Mouse (Mus musculus) mesoderm, embryonic 11.5 days (tissue): ENCODE measurements at regions not wholly inside any gene's neighbourhood (a gene's known extent, or its start where the extent isn't known, plus 50 kb on each side); places are given as distances from the start of the nearest gene placed in this dataset.

Experiments
- DNase-seq: peaks from one replicate; pipeline ENCODE4 v3.0.0-alpha.2; 2012; ENCODE audit warnings: low read depth, low spot score

DNA sequence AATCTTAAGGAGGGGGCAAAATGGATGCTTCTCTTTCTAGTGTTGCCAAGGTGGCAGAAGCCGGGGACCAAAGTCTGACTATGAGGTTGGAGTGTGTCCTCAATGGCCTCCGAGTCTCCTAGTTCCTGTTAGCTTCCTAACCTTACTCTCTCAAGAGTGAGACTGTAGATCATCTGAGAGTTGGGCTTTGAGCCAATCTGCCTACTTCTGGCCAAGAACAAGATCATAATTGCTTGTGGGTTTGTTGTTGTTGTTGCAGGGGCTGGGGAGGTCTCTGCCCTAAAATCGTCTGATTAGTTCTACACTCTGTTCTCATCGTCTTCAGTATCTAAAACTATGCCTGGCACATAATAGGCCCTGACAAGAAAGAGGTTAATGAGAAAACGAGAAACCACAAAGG lies 110.8 kb upstream of the Syt6 start:
- DNase-seq: no peak

GRCm38 (mm10) chr3:103464729-103465128 lies 110.3 kb upstream of the Syt6 start:
- DNase-seq: no peak

DNA sequence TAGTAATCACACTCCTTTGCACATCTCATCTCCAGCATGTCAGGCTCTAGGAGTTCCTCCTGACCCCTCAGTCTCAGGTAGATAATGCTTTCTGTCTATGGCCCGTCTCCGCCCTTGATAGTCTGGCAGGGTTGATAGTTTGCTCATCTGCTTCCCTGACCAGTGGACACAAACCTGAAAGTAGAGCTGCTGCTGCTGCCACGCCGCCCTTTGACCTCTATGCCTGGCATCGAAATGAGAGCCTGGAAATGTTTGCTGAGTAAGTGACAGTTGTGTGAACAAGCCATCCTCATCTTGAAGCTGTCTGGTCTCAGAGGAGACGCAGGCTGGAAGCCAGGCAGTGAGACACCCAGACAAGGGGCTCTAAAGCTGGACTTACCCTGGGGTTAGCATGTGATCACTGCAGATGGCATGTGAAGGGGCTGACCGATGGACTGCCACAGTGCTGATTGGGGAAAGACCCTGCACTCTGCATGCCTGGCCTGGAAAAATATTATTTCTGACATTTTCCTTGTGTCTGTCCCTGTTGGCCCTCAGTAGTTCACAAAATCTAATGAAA lies 109.8 kb upstream of the Syt6 start:
- DNase-seq: no peak

DNA sequence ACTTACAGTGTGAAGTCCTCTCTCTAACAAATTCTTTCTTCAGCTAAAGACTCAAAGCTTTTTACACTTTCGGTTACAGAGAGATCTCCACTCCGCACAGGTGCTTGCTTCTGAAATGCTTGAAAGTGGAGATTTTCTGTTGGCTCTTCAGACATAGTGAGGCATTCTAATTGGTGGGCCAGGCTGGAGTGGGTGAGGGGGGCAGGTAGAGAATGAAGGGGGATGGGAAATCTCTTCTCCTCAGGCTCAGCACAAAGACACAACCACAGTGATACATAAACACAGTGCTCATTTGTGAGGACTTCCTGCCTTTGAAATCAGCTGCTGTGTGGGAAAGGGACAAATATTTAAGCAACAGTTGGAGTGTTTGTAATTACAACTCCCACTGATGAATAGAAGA lies 109.1 kb upstream of the Syt6 start:
- no peak for DNase-seq

- DNase-seq: no peak
Measured at GRCm38 (mm10) chr3:103470586-103471400, 104.2 kb upstream of the Syt6 start.

GRCm38 (mm10) chr3:103472598-103472997 lies 102.4 kb upstream of the Syt6 start:
- DNase-seq: no peak

DNA sequence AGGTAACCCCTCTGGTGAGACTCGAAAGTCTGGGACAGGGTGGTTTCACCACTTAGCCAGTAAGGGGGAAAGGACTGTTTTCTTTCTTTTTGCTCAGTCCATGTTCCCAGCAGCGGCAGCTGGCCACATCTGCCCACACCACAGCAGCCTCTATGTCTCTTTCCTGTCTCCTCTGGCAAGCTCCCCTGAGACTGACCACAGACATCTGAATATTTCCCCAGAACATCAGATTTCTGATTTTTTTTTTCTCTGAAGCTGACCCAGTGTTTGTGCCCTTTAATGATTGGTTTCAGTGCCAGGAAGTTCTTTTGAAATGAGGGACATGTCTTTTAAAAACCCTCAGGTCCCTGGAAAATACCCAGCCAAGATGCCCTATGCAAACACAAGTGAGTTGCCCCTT lies 101.7 kb upstream of the Syt6 start:
- DNase-seq: no peak

- DNase-seq: no peak
Measured at GRCm38 (mm10) chr3:103479845-103480543, 95.0 kb upstream of the Syt6 start.

- no peak for DNase-seq
Measured at GRCm38 (mm10) chr3:103480676-103481075, 94.4 kb upstream of the Syt6 start.

GRCm38 (mm10) chr3:103483316-103483715 lies 91.7 kb upstream of the Syt6 start:
- DNase-seq: no peak

- no peak for DNase-seq
Measured at GRCm38 (mm10) chr3:103483762-103484161, 91.3 kb upstream of the Syt6 start.

GRCm38 (mm10) chr3:103489786-103490185 lies 85.2 kb upstream of the Syt6 start:
- no peak for DNase-seq

GRCm38 (mm10) chr3:103490966-103491365 lies 84.1 kb upstream of the Syt6 start:
- no peak for DNase-seq

- no peak for DNase-seq
Measured at GRCm38 (mm10) chr3:103492211-103492610, 82.8 kb upstream of the Syt6 start.

DNA sequence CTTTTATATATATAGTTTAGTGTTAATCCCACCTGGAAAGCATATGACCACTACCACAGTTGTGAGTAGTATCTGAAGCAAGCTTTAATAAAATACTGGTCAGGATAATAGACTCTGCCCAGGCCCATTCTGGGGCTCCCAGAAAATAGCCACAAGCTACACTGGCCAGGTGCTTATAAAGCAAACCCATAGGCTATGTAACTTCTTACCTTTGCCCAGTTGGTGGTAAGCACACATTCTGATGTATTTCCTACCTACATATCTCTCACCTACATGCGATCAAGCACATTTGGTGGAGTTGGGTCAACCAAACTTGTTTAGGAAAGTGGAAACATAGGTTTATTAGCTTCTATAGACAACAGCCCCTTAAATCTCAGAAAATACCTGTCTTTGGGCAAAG lies 81.4 kb upstream of the Syt6 start:
- no peak for DNase-seq

DNA sequence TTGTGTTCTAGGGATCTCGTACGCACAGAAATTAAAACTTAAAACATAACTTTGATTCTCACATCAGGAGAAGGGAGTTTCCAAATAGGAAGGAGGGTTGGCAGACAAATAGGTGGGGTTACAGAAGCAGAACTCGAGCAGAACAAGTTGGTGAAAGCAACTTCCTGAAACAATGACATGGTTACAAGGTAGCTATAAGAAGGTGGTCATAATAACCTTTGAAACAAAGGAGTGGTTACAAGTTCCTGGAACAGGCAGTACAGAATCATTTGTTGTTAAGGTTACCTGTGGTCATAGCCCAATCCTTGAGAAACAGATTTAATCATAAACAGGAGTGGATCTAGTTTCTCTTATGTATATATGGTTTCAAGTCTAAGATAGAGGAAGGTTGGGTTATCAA lies 81.0 kb upstream of the Syt6 start:
- DNase-seq: no peak

GRCm38 (mm10) chr3:103496083-103496482 lies 78.9 kb upstream of the Syt6 start:
- DNase-seq: no peak

DNA sequence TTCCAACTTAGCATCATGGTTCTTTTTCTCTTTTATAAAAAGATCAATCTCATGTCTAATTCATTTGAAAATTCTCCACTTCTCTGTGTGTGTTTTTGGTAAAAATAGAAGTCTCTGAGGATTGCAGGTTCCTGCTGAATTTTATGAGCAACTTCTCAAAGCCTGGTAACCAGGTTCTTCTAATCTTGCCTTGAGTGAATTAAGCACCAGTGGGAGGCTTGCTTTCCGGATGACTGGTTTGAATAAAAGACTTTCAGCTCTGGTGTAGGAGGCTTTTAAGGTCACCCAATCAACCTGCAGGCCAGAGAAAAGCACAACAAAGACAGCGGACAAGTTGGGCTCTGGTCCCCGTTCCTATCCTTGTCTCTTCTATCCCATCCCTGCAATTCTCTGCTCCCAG lies 78.3 kb upstream of the Syt6 start:
- DNase-seq: no peak

DNA sequence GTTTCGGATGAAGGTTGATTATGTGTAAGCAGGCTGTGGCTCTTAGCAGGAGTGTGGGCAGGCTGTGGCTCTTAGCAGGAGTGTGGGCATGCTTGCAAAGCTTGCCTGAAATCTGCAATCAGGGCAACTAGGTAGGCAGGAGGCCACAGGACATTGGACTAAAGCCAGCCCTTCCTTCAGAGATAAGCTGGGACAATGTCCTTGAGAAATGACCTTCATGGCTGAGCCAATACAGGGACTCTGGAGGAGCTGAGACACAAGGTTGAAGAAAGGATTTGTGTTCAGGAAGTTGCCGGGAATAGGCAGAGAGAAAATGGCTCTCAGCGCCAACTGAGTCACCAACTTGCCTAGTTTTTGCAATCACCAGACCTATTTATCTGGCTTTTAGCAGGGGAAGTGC lies 77.3 kb upstream of the Syt6 start:
- DNase-seq: no peak

DNA sequence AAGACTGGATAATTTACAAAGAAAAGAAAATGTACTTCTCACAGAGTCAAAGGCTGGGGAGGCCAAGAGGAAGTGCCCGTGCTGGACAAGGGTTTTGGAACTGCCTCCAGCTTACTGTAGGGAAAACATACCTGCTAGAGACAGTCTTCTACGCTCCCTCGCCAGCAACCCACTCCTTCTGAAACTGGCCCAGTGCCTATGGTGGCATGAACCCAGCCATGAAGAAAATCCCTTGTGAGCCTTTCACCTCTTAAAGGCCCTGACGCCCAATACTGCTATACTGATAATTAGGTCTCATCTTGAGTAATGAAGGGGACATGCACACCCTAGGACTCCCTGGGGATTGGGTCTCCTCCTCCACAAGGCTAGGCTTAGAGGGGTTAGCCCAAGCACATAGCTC lies 76.6 kb upstream of the Syt6 start:
- DNase-seq: no peak

DNA sequence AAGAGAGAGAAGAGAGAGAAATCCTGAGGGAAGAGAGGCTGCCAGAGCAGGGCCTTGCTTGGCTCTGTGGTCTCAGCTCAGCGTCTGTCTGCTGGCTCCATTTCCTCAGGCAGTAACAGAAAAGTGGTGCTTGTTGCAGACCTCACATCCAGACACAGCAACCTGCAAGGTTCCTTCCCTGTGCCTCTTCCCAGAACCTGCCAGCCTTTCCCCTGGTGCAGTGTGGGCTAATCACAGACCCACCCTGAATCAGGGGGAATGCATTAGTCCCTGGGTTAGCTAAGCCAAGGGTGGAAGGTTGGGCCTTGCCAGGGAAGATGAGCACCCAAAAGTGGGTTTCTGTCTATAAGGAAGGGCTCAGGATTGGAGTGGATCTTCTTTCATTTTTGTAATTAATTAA lies 75.2 kb upstream of the Syt6 start:
- no peak for DNase-seq

GRCm38 (mm10) chr3:103500366-103500765 lies 74.7 kb upstream of the Syt6 start:
- no peak for DNase-seq

DNA sequence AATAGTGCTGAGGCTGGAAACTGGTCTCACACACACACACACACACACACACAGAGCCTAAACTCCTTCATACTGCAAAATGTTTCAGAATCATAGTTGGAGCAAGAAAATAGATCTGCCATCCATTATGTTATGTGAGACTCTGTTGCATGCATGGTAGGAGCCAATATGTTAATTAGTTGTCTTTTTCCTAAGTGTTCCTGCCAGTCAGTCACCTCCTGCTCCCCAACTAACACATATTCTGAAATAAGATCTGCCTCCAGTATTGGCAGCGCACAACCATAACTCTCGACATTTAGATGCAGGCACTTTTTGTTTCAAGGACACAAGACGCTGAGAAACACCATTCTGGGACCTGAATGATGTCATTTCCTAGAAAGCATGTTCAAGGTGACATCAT lies 70.9 kb upstream of the Syt6 start:
- DNase-seq: no peak
